Mouse (Mus musculus) ES-E14 (cell line): ENCODE data around the gene Rbm4. TPM values are rescaled to one million over a fixed set of nuclear protein-coding genes. Genes with fewer than 3 reads are reported as not detected.

Experiments used
- DNase-seq: peaks from one replicate; pipeline ENCODE4 v3.0.0-alpha.2; 2013; ENCODE audit warnings: low read depth, low spot score
- H3K27ac ChIP-seq: 2 replicates; pipeline ENCODE4 v1.5.1; 2012; ENCODE audit warnings: low read depth, mild to moderate bottlenecking, low read length, moderate library complexity, mixed read lengths; ENCODE audit not compliant: poor library complexity, insufficient read depth, severe bottlenecking
- H3K36me3 ChIP-seq: 2 replicates; pipeline ENCODE4 v1.6.1; 2012; ENCODE audit warnings: mild to moderate bottlenecking, low read length, moderate library complexity, mixed read lengths; ENCODE audit not compliant: control insufficient read depth, poor library complexity, insufficient read depth, severe bottlenecking
- H3K4me1 ChIP-seq, 2 experiments: fragments of 150-350 bp in 1 of 2; sonication (generic) in 1 of 2; 2 replicates each; pipeline ENCODE4 v1.6.1; 2012; ENCODE audit warnings: low read length in 2 of 2, mild to moderate bottlenecking in 1 of 2, mixed read lengths in 1 of 2; ENCODE audit not compliant: control insufficient read depth in 2 of 2, insufficient read depth in 2 of 2, poor library complexity in 1 of 2
- H3K4me3 ChIP-seq, 2 experiments: fragments of 150-350 bp in 1 of 2; sonication (generic) in 1 of 2; 2 replicates each; pipeline ENCODE4 v1.5.1; 2012; ENCODE audit warnings: low read length in 2 of 2, low read depth in 1 of 2, mild to moderate bottlenecking in 1 of 2, mixed read lengths in 1 of 2; ENCODE audit not compliant: insufficient read depth in 1 of 2, poor library complexity in 1 of 2, severe bottlenecking in 1 of 2
- H3K9ac ChIP-seq: 2 replicates; pipeline ENCODE4 v1.6.1; 2012; ENCODE audit warnings: low read depth, mild to moderate bottlenecking, low read length, mixed read lengths; ENCODE audit not compliant: poor library complexity, insufficient read depth, severe bottlenecking
- H3K9me3 ChIP-seq: fragments of 150-350 bp; sonication (generic); 2 replicates; pipeline ENCODE4 v1.6.1; 2012; ENCODE audit warnings: low read depth, mild to moderate bottlenecking, low read length; ENCODE audit not compliant: control insufficient read depth, insufficient read depth
- CHD2 ChIP-seq: IDR thresholded peaks from 2 replicates; pipeline ENCODE4 v1.6.1; 2014; ENCODE audit warnings: mild to moderate bottlenecking, low read depth, low read length, inconsistent platforms
- HCFC1 ChIP-seq: IDR thresholded peaks from 2 replicates; pipeline ENCODE4 v1.6.1; 2012; ENCODE audit warnings: low read length, inconsistent platforms, borderline replicate concordance; ENCODE audit not compliant: insufficient read depth
- MAFK ChIP-seq: IDR thresholded peaks from 2 replicates; pipeline ENCODE4 v1.6.1; 2014; ENCODE audit warnings: mild to moderate bottlenecking, low read depth, low read length, inconsistent platforms; ENCODE audit not compliant: insufficient read depth
- ZC3H11A ChIP-seq: IDR thresholded peaks from 2 replicates; pipeline ENCODE4 v1.6.1; 2012; ENCODE audit warnings: low read depth, mild to moderate bottlenecking, inconsistent platforms, low read length, borderline replicate concordance
- ZNF384 ChIP-seq: IDR thresholded peaks from 2 replicates; pipeline ENCODE4 v1.6.1; 2012; ENCODE audit warnings: low read depth, low read length, inconsistent platforms
- in situ Hi-C, 2 experiments: fragments of 600-800 bp; cut with MboI; formaldehyde crosslinking; loops; one replicate each; pipeline ENCODE4 v1.15.1; 2025; ENCODE audit warnings: low sequenced_read_pairs in 2 of 2, inconsistent platforms in 1 of 2; ENCODE audit not compliant: unreplicated experiment in 2 of 2
- total RNA-seq: library from RNA; depleted of rRNA; stranded (reverse); fragments of 300-350 nt; gene quantifications from 2 replicates; pipeline ENCODE4 v1.2.3, GENCODE M21; 2012; rRNA removed

The Rbm4 gene
- 122 and 134 TPM in 2 replicates for total RNA-seq

DNA sequence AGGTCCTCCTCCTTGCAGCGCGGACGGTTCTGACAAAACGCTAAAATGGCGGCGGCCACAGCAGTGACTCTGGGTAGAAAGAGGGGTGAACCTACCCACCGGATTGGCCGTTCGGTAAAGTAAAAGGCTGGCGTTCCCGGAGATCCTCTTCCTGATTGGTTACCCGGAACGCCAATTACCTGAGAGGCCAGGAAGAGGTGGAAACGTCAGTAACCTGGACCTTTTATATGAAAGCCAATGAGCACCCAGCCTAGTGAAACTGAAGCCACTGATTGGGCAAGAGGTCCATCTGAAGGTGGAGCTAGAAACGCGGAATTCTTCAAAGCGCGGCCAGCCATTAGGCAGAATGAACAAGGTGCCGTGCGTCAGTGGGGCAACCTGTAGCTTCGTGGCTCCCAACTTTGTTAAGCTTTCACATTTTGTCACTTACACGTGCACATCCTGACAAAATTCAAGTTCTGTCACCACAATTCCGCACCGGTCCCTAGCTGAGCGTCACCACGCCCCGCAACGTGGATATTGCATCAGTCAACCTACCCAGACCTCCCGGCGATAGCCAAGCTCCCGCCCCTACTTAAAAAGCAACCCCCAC is at the start of gene Rbm4:
Rbm4 (minus strand) TSS at position 71 of the 592 bp plus-strand sequence.
- peak within 1 kb of the TSS; percentile 76 for H3K27ac ChIP-seq
- TF ChIP-seq ZC3H11A = no peak
- no peak for TF ChIP-seq HCFC1
- TF ChIP-seq MAFK = no peak
- TF ChIP-seq ZNF384 = no peak
- peak; percentile 81 for TF ChIP-seq CHD2
- in situ Hi-C loops = no loop called here
- peak within 1 kb of the TSS; percentile 87 to 90 for H3K4me3 ChIP-seq
- no peaks in the 10 kb centered on the region for H3K9me3 ChIP-seq
- H3K4me1 ChIP-seq = peaks cover 4 to 10% of the 10 kb centered on the region in 2 experiments
- H3K36me3 ChIP-seq = peaks cover 28% of the 10 kb centered on the region
- peak; percentile 98 for DNase-seq
- H3K9ac ChIP-seq = peak within 1 kb of the TSS; percentile 87

DNA sequence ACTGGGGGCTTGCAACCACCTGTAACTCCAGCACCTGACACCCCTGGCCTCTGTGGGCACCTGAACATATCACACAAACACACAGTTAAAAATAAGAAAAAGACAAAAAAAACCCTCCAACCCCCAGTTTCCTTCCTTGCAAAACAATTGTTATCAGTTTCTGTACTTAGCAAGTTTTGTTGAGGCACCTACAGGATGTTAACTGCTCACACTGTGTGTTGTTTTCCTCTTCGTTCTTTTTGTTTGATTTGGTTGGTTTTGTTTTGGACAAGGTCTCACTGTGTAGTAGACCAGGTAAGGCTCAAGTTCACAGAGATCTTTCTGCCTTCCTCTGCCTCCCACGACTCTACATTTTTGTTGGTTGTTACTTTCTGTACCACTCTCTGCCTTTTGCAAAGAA is 48.9 kb upstream of the Rbm4 start:
- Histone ChIP-seq H3K36me3 (peaks cover under 1% of the 10 kb centered on the region; the same call in 1 of the 2 replicates), H3K4me1 (peaks cover 0 to 5% of the 10 kb centered on the region in 2 experiments; a peak in 1 of 4 replicates), H3K9me3 (no peaks in the 10 kb centered on the region), H3K9ac (no peak overlapping the region), H3K27ac (no peak overlapping the region), H3K4me3 (no peak overlapping the region)
- TF ChIP-seq ZC3H11A (no peak), ZNF384 (no peak), MAFK (no peak), HCFC1 (no peak), CHD2 (no peak)
- DNase-seq = no peak
- in situ Hi-C loops = no loop called here

DNA sequence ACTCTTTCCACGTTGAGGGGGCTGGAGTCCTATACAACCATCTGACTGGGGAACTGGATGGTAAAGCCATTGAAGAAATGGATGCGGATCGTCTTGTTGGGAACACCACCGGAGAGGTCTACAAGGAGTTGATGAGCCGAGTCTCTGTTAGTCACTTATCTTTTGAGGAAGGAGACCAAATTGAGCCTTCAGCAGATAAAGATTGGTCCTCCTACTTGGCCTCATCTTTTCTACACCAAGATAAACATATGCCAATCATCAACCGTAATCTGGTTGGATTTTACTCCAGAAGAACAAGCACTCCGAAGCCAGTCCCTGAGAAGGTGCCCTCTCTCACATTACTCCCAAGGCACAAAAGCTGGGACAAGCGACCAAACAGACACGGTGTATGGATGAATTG is 47.1 kb upstream of the Rbm4 start:
- no peak for DNase-seq
- H3K4me1 ChIP-seq = peaks cover 4 to 6% of the 10 kb centered on the region in 2 experiments; a peak in 2 of 4 replicates
- in situ Hi-C loops = no loop called here

DNA sequence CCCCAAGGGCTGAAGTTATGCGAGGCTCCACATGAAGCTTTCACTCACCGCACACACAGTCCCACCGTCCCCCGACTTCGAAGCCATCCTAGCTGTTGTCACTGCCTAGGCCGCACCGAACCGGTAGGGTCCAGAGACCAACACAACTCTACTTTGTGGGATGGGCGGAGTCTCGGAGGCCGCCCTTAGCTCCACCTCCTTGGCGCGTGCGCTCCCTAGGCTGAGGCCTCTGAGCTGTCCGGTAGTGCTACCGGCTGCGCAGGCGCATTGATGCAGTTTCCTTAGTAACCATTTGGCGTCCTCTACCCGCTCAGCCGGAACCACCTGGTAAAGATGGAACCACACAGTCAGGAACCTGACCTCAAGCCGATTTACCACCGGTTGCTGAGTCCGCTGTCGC is 45.4 kb upstream of the Rbm4 start, which contains the start of the genes Ccs and Ccdc87:
Ccs (minus strand) TSS at position 184 of the 400 bp plus-strand sequence.
Ccdc87 (plus strand) TSS at position 218 of the 400 bp plus-strand sequence.
- Histone ChIP-seq H3K9me3 (no peaks in the 10 kb centered on the region), H3K9ac (peak within 1 kb of the TSS; percentile 73), H3K27ac (no peak within 1 kb of the TSS), H3K36me3 (peaks cover 2% of the 10 kb centered on the region; the same call in 1 of the 2 replicates), H3K4me1 (peaks cover 6 to 7% of the 10 kb centered on the region in 2 experiments; a peak in 2 of 4 replicates), H3K4me3 (peak within 1 kb of the TSS; percentile 64 to 66)
- DNase-seq = peak; percentile 98
- in situ Hi-C loops = no loop called here
- TF ChIP-seq ZNF384 = no peak
- TF ChIP-seq HCFC1 = peak; percentile 52; the same call in 1 of the 2 replicates
- TF ChIP-seq CHD2 = no peak
- TF ChIP-seq ZC3H11A = no peak
- TF ChIP-seq MAFK = no peak

More for the DNA sequence above, 47.1 kb upstream of the Rbm4 start:
- TF ChIP-seq ZNF384 = no peak
- TF ChIP-seq MAFK = no peak
- Histone ChIP-seq H3K9ac (no peak overlapping the region), H3K9me3 (no peaks in the 10 kb centered on the region), H3K27ac (no peak overlapping the region), H3K36me3 (peaks cover 2% of the 10 kb centered on the region; the same call in 1 of the 2 replicates), H3K4me3 (no peak overlapping the region)
